Mouse (Mus musculus): Measurements from ENCODE around the gene Ift172.

- TF ChIP-seq POLR2AphosphoS5 (IDR thresholded peaks at IDR 0.05; ENCODE audit: borderline replicate concordance, low read depth, low read length) = no peak
- no peak for TF ChIP-seq JUND (IDR thresholded peaks at IDR 0.05; ENCODE audit: low read depth, low read length)
- TF ChIP-seq CTCF (IDR thresholded peaks at IDR 0.05 in 2 of 3, conservative IDR thresholded peaks at IDR 0.05 in 1 of 3; ENCODE audit: control insufficient read depth in 1 of 3, insufficient read depth in 1 of 3, low read depth in 2 of 3, low read length in 3 of 3, poor library complexity in 1 of 3, severe bottlenecking in 1 of 3) = no peak
- no peak for TF ChIP-seq GABPA (IDR thresholded peaks at IDR 0.05; ENCODE audit: low read depth, low read length)
- TF ChIP-seq NELFE (IDR thresholded peaks at IDR 0.05; ENCODE audit: low read depth, low read length) = no peak
Observed at GRCm38 (mm10) chr5:31297981-31298380, 7.1 kb upstream of the Ift172 start.
